Mouse (Mus musculus) kidney, adult 11 months (tissue): Measurements from ENCODE around the gene Rnf157.

Source experiments
- DNase-seq: peaks from one replicate; pipeline ENCODE4 v3.0.0; 2022

Rnf157 gene

GRCm38 (mm10) chr11:116333526-116334416 is 79.1 kb downstream of the Rnf157 start:
- DNase-seq, result peak; percentile 52

- DNase-seq, result peak; percentile 41
Measured at GRCm38 (mm10) chr11:116332983-116333270, 79.9 kb downstream of the Rnf157 start.

GRCm38 (mm10) chr11:116332232-116332982 is 80.4 kb downstream of the Rnf157 start:
- DNase-seq, result no peak

- no peak for DNase-seq
Measured at GRCm38 (mm10) chr11:116330211-116330518, 82.7 kb downstream of the Rnf157 start.

- peak; percentile 39 for DNase-seq
Measured at GRCm38 (mm10) chr11:116329314-116330210, 83.3 kb downstream of the Rnf157 start.

GRCm38 (mm10) chr11:116326963-116327603 is 85.7 kb downstream of the Rnf157 start:
- no peak for DNase-seq

GRCm38 (mm10) chr11:116318719-116319659 is 93.8 kb downstream of the Rnf157 start:
- DNase-seq, result peak; percentile 58

- DNase-seq, result no peak
Measured at GRCm38 (mm10) chr11:116312359-116312758, 100.5 kb downstream of the Rnf157 start.

- no peak for DNase-seq
Measured at GRCm38 (mm10) chr11:116311169-116311568, 101.7 kb downstream of the Rnf157 start.

GRCm38 (mm10) chr11:116309601-116310000 is 103.2 kb downstream of the Rnf157 start:
- DNase-seq, result no peak

GRCm38 (mm10) chr11:116307762-116308531 is 104.9 kb downstream of the Rnf157 start:
- DNase-seq, result no peak

- DNase-seq, result no peak
Measured at GRCm38 (mm10) chr11:116307019-116307725, 105.7 kb downstream of the Rnf157 start, which contains the start of gene Exoc7. Gene Exoc7 (minus strand): TSS chr11:116307233.

- DNase-seq, result peak; percentile 89
Measured at GRCm38 (mm10) chr11:116306126-116306982, 106.5 kb downstream of the Rnf157 start.

- DNase-seq, result no peak
Measured at GRCm38 (mm10) chr11:116305423-116305822, 107.4 kb downstream of the Rnf157 start.

GRCm38 (mm10) chr11:116298621-116299020 is 114.2 kb downstream of the Rnf157 start:
- no peak for DNase-seq

GRCm38 (mm10) chr11:116298221-116298620 is 114.6 kb downstream of the Rnf157 start:
- no peak for DNase-seq

- no peak for DNase-seq
Measured at GRCm38 (mm10) chr11:116297017-116297416, 115.8 kb downstream of the Rnf157 start.

- DNase-seq, result no peak
Measured at GRCm38 (mm10) chr11:116296191-116296734, 116.6 kb downstream of the Rnf157 start.

GRCm38 (mm10) chr11:116294319-116294718 is 118.5 kb downstream of the Rnf157 start:
- DNase-seq, result no peak
